Mouse (Mus musculus) forebrain, embryonic 14.5 days (tissue): ENCODE measurements around the gene Nfatc2. TPM values are rescaled to one million over a fixed set of nuclear protein-coding genes. Genes with fewer than 3 reads are reported as not detected.

Experiments
- ATAC-seq: fragments of 200-750 bp; cut with Nextera tagmentation; 2 replicates; pipeline ENCODE4 v1.8.0; 2017; ENCODE audit warnings: mild to moderate bottlenecking, moderate library complexity
- DNase-seq: peaks from one replicate; pipeline ENCODE4 v3.0.0-alpha.2; 2015; ENCODE audit warnings: low spot score
- H3K27ac ChIP-seq: fragments of 300-500 bp; sonication (generic); 2 replicates; pipeline ENCODE4 v1.5.1; 2014; ENCODE audit warnings: low read depth, mild to moderate bottlenecking, control low read depth, low read length, moderate library complexity
- H3K27me3 ChIP-seq: fragments of 300-500 bp; sonication (generic); replicated peaks from 2 replicates; pipeline ENCODE4 v1.6.1; 2014; ENCODE audit warnings: low read length, control low read depth, mixed read lengths; ENCODE audit not compliant: control insufficient read depth, insufficient read depth
- H3K36me3 ChIP-seq: fragments of 300-500 bp; sonication (generic); 2 replicates; pipeline ENCODE4 v1.6.1; 2014; ENCODE audit warnings: low read length, control low read depth; ENCODE audit not compliant: control insufficient read depth, insufficient read depth
- H3K4me1 ChIP-seq: fragments of 300-500 bp; sonication (generic); 2 replicates; pipeline ENCODE4 v1.6.1; 2014; ENCODE audit warnings: antibody characterized with exemption, low read length, control low read depth; ENCODE audit not compliant: control insufficient read depth, insufficient read depth
- H3K4me2 ChIP-seq: fragments of 300-500 bp; sonication (generic); 2 replicates; pipeline ENCODE4 v1.6.1; 2014; ENCODE audit warnings: mild to moderate bottlenecking, control low read depth, low read length
- H3K4me3 ChIP-seq: fragments of 300-500 bp; sonication (generic); 2 replicates; pipeline ENCODE4 v1.5.1; 2014; ENCODE audit warnings: low read depth, low read length, control low read depth
- H3K9ac ChIP-seq: fragments of 300-500 bp; sonication (generic); 2 replicates; pipeline ENCODE4 v1.6.1; 2014; ENCODE audit warnings: mild to moderate bottlenecking, low read length, control low read depth, moderate library complexity
- H3K9me3 ChIP-seq: fragments of 300-500 bp; sonication (generic); replicated peaks from 2 replicates; pipeline ENCODE4 v1.6.1; 2016; ENCODE audit warnings: low read length, control low read depth, mixed read lengths; ENCODE audit not compliant: control insufficient read depth
- WGBS: fragments of 180-500 bp; shearing (Covaris S2); extraction: QIAGEN DNeasy Blood & Tissue Kit; methylation state at CpG from one replicate; pipeline ENCODE4 v1.1.7; 2014; 5-methylcytosine and 5-hydroxymethylcytosine counted together
- polyA plus RNA-seq: library from polyadenylated mRNA; unstranded; fragments of >200 nt; fragmentation: Nextera tagmentation; extraction: Ambion mirVana; gene quantifications from 2 replicates; pipeline ENCODE4 v1.2.1, GENCODE M21; 2014

The Nfatc2 gene
- polyA plus RNA-seq, 1 experiment from 2014 or later, result 1.2 TPM

DNA sequence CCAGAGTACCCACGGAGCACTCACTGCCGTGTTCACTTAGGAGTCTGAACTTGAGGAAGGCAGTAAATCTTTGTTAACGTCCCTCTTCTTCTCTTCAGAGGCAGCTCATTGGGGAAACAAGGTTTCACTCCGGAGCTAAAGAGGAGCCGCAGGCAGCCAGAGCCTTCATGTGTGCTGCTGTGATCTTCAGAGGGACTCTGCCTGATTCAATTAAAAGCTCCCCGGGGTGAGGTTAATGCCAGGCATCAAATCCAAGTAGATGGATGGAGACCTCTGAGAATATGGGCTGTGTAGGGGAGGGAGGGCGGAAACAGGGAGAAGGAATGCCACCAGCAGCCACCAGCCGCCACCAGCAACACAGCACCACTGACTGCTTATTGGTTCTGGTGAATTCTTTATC is 157.3 kb downstream of the Nfatc2 start:
- H3K36me3 ChIP-seq, result no peaks in the 10 kb centered on the region
- 25% methylated on average over 8 of the region's 8 CpGs for WGBS
- no peak overlapping the region for H3K27ac ChIP-seq
- H3K4me3 ChIP-seq, result no peak overlapping the region
- H3K4me2 ChIP-seq, result no peak overlapping the region
- H3K9me3 ChIP-seq, result no peaks in the 10 kb centered on the region
- H3K9ac ChIP-seq, result no peak overlapping the region
- ATAC-seq (no peak), DNase-seq (no peak)
- H3K4me1 ChIP-seq, result peaks cover 7% of the 10 kb centered on the region; the same call in 1 of the 2 replicates
- no peaks in the 10 kb centered on the region for H3K27me3 ChIP-seq

DNA sequence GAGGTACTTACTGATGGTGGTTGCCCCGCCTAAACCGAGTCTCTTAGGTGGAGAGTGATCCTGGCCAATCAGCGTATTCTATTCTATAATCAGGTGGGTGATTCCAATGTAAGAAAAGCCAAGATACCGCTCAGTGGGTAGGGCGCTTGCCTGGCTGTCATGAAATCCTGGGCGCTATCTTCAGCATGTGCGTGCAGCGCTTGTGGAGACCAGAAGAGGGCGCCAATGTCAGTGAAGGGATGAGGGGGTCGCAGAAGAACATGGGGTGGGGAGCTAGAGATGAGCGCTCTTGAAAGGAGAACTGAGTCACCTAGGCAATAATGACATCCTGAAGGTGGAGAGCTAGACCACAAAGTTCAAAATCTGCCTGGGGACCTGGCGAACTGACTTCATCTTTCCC is 160.0 kb downstream of the Nfatc2 start:
- H3K4me2 ChIP-seq, result no peak overlapping the region

DNA sequence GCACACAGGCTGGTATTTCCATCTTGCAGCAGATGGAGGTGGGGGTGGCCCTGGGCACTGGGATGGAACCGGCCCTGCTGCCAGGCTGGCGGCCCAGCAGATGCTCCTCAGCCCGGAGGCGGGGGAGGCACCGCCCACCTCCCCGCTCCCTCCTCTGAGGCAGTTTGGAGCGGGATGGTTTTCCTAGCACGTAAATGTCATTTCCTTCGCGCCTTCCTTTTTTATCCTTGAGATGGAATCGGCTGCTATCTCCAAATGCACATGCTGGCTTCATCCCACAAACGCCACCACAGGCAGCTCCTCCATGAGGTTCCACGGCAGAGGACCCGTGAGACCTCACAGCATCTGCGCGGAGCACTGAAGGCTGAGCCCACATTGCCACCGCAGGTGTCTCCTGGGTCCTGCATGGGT is 160.5 kb downstream of the Nfatc2 start:
- peaks cover 5% of the 10 kb centered on the region for H3K4me1 ChIP-seq
- WGBS, result 78% methylated on average over 17 of the region's 17 CpGs
- H3K4me2 ChIP-seq, result no peak overlapping the region
- H3K27me3 ChIP-seq, result no peaks in the 10 kb centered on the region
- no peak overlapping the region for H3K9ac ChIP-seq
- H3K9me3 ChIP-seq, result no peaks in the 10 kb centered on the region
- H3K36me3 ChIP-seq, result no peaks in the 10 kb centered on the region
- DNase-seq (peak; percentile 78), ATAC-seq (peak; percentile 79)
- H3K27ac ChIP-seq, result peak overlapping the region; percentile 78
- no peak overlapping the region for H3K4me3 ChIP-seq

More for the DNA sequence above, 160.0 kb downstream of the Nfatc2 start:
- Histone ChIP-seq H3K9ac (no peak overlapping the region), H3K4me3 (no peak overlapping the region), H3K4me1 (peaks cover 5% of the 10 kb centered on the region), H3K9me3 (no peaks in the 10 kb centered on the region), H3K36me3 (no peaks in the 10 kb centered on the region), H3K27ac (peak overlapping the region; percentile 78), H3K27me3 (no peaks in the 10 kb centered on the region)
- ATAC-seq (no peak), DNase-seq (no peak)
- 93% methylated on average over 12 of the region's 12 CpGs for WGBS

DNA sequence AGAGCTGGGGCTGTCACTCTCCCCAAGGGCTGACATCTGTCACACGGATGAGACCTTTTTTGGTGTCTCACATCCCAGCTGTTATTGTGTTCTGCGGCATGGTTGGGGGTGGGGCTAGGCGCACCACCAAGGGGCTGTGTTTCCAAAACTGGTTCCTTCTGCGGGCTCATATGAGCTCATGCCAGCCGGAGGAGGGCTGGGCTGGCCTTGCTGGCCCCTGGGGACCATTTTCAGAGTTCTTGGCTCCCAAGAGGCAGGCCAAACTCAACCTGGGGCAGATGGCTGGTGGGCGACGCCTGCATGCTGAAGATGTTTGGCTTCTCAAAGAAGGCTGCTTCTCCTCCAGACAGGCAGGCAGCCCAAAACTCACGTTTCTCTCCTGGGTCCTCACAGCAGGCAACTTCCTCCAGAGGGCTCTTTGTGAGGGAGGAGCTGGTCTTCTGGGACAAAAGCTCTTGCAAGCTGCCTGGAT is 162.4 kb downstream of the Nfatc2 start:
- Histone ChIP-seq H3K9ac (no peak overlapping the region), H3K4me1 (peaks cover 5% of the 10 kb centered on the region), H3K27me3 (no peaks in the 10 kb centered on the region), H3K36me3 (no peaks in the 10 kb centered on the region), H3K4me3 (no peak overlapping the region), H3K9me3 (no peaks in the 10 kb centered on the region), H3K27ac (peak overlapping the region; percentile 60), H3K4me2 (no peak overlapping the region)
- 52% methylated on average over 8 of the region's 8 CpGs for WGBS
- DNase-seq (peak; percentile 27), ATAC-seq (0 out of 2 replicates have a peak, but pooled peaks have one; percentile 6)

DNA sequence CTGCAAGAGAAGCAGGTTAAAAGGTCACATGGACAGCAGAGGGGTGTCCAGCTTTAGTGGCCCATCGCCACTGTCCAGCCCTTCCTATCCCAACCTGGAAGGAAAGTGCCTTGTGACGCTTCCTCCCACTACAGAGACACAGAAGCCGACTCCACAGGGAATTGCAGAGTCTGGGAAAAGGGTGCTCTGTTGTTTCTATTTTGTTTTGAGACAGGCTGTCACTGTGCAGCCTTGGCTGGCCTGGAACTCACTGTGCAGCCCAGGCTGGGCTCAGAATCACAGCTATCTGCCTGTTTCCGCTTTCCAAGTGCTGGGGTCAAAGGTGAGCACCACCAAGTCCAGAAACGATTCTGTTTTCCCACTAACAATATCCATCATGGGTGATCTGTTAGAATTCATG is 167.3 kb downstream of the Nfatc2 start:
- no peak for ATAC-seq
- no peak for DNase-seq

DNA sequence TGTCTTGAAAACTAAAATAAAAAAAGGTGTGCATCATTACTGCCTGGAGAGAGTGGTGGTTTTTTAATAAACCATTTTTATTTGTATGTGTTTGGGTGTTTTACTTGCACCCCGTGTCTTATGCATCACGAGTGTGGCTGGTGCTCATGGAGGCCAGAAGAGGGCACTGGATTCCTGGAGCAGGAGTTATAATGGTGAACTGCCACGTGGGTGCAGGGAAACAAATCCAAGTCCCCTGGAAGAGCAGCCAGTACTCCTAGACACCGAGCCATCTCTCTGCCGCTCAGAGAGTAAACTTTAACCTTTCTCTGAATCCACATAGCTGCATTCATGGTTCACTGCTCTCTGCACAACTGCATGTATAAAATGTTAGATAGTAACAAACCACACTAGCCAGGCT is 168.1 kb downstream of the Nfatc2 start:
- Histone ChIP-seq H3K4me2 (no peak overlapping the region), H3K4me3 (no peak overlapping the region), H3K27ac (no peak overlapping the region), H3K27me3 (no peaks in the 10 kb centered on the region), H3K36me3 (no peaks in the 10 kb centered on the region), H3K4me1 (no peaks in the 10 kb centered on the region), H3K9ac (no peak overlapping the region), H3K9me3 (0 out of 2 replicates have a peak, but pooled peaks cover 3% of the 10 kb centered on the region)
- DNase-seq (no peak), ATAC-seq (no peak)
- WGBS, result 76% methylated on average over 5 of the region's 5 CpGs

More for the DNA sequence above, 167.3 kb downstream of the Nfatc2 start:
- Histone ChIP-seq H3K9me3 (0 out of 2 replicates have a peak, but pooled peaks cover 3% of the 10 kb centered on the region), H3K4me2 (no peak overlapping the region), H3K27ac (no peak overlapping the region), H3K27me3 (no peaks in the 10 kb centered on the region), H3K4me3 (no peak overlapping the region), H3K36me3 (no peaks in the 10 kb centered on the region), H3K9ac (no peak overlapping the region), H3K4me1 (peaks cover 1% of the 10 kb centered on the region)
- WGBS, result 83% methylated on average over 5 of the region's 5 CpGs

DNA sequence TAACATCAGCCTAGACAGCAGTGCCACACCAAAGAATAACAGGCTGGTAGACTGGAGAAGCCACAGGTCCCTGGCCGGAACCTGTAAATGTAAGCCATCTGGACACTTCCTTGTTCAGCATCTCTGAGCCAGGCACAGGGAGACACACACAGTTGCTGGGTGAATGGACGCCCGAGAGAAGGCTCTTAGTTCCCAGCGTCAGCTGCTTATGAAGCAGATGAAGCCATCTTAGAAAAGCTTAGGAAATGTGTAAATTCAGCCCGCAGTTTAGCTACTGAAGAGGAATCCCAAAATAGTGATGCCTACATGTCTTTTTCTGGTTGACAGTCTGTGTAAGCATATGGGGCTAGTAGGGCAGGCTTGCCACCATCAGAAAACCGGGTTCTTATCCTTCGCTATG is 169.1 kb downstream of the Nfatc2 start:
- H3K4me3 ChIP-seq, result no peak overlapping the region
- no peak overlapping the region for H3K27ac ChIP-seq
- H3K9ac ChIP-seq, result no peak overlapping the region
- DNase-seq (no peak), ATAC-seq (no peak)
- 0 out of 2 replicates have a peak, but pooled peaks cover 3% of the 10 kb centered on the region for H3K9me3 ChIP-seq
- no peaks in the 10 kb centered on the region for H3K4me1 ChIP-seq
- no peak overlapping the region for H3K4me2 ChIP-seq
- WGBS, result 88% methylated on average over 7 of the region's 7 CpGs
- no peaks in the 10 kb centered on the region for H3K36me3 ChIP-seq
- no peaks in the 10 kb centered on the region for H3K27me3 ChIP-seq

DNA sequence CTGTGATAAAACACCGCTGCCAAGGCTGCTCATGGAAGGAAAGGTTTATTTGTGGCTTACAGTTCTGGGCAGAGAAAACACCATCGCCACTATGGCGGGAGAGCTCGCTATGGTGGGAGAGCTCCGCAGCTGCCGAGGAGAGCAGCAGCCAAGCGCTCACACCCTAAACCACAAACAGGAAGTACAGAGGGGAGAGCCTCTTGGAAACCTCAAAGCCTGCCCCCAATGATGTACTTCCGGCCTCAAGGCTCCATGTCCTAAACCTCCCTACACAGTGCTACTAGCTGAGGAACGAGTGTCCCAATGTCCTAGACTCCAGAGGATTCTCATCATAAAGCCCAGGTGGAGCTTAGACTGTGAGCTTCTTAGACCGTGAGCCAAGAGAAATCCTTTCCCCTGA is 171.9 kb downstream of the Nfatc2 start:
- Histone ChIP-seq H3K4me3 (no peak overlapping the region), H3K27ac (no peak overlapping the region), H3K4me1 (no peaks in the 10 kb centered on the region), H3K9me3 (0 out of 2 replicates have a peak, but pooled peaks cover 3% of the 10 kb centered on the region), H3K27me3 (no peaks in the 10 kb centered on the region), H3K4me2 (no peak overlapping the region), H3K9ac (no peak overlapping the region), H3K36me3 (no peaks in the 10 kb centered on the region)
- ATAC-seq (no peak), DNase-seq (no peak)
- WGBS, result 94% methylated on average over 10 of the region's 10 CpGs

DNA sequence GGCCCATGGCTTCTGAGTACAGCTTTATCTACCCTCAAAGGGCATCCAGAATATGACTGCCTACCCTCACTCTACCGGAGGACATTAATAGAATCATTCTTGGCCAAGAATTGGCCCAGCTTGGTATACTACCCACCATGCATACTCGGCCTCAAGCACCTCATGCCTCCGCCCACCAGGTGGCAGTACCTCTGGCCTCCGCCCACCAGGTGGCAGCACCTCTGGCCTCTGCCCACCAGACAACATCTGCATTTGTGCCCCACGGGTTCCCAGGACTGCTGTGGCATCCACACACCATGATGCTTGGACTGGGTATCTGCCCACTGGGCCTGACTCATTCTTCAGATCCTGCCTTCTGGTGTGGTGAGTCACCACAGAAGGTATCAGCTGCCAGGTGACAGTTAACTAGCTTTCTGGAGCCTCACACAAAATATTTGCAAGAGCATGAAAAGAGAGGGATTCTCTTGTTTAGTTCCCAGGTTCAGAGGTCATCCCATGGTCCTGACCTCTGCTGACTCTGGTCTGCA is 173.0 kb downstream of the Nfatc2 start:
- DNase-seq (no peak), ATAC-seq (no peak)
- no peaks in the 10 kb centered on the region for H3K27me3 ChIP-seq
- no peaks in the 10 kb centered on the region for H3K36me3 ChIP-seq
- no peak overlapping the region for H3K4me3 ChIP-seq
- no peak overlapping the region for H3K27ac ChIP-seq
- H3K9ac ChIP-seq, result no peak overlapping the region
- H3K9me3 ChIP-seq, result 0 out of 2 replicates have a peak, but pooled peaks cover 3% of the 10 kb centered on the region
- 96% methylated on average over 5 of the region's 5 CpGs for WGBS
- H3K4me1 ChIP-seq, result no peaks in the 10 kb centered on the region
- H3K4me2 ChIP-seq, result no peak overlapping the region
